Mouse (Mus musculus) thymus, postnatal 36 days (tissue): ENCODE results near the gene Ift88.
A peak's percentile ranks its signal among the peaks of the same experiment; 100 is the strongest.
"Not testable (repeated sequence)": the region's sequence is repeated elsewhere in the genome, so short reads cannot be mapped to it uniquely, and the experiment has no call there.

Experiments used
- DNase-seq, 2 experiments: peaks; one replicate each; pipeline ENCODE4 v3.0.0; 2022; ENCODE audit warnings: mixed read lengths in 2 of 2

Gene Ift88

GRCm38 (mm10) chr14:57459883-57460282 lies 36.0 kb downstream of the Ift88 start:
- no peak for DNase-seq

GRCm38 (mm10) chr14:57460326-57460725 lies 36.5 kb downstream of the Ift88 start:
- DNase-seq = not testable (repeated sequence)

GRCm38 (mm10) chr14:57462871-57463270 lies 39.0 kb downstream of the Ift88 start:
- no peak for DNase-seq

GRCm38 (mm10) chr14:57475057-57475456 lies 51.2 kb downstream of the Ift88 start:
- no peak for DNase-seq

GRCm38 (mm10) chr14:57482262-57482661 lies 58.4 kb downstream of the Ift88 start:
- no peak for DNase-seq

GRCm38 (mm10) chr14:57484183-57484582 lies 60.3 kb downstream of the Ift88 start:
- DNase-seq = no peak

- no peak for DNase-seq
Observed at GRCm38 (mm10) chr14:57489696-57490095, 65.8 kb downstream of the Ift88 start.

GRCm38 (mm10) chr14:57493840-57494239 lies 70.0 kb downstream of the Ift88 start:
- DNase-seq = no peak

GRCm38 (mm10) chr14:57503729-57504128 lies 79.9 kb downstream of the Ift88 start:
- DNase-seq = no peak

GRCm38 (mm10) chr14:57509554-57509953 lies 85.7 kb downstream of the Ift88 start:
- DNase-seq = no peak

- no peak for DNase-seq
Observed at GRCm38 (mm10) chr14:57515156-57515762, 91.4 kb downstream of the Ift88 start.

- DNase-seq = no peak
Observed at GRCm38 (mm10) chr14:57517001-57517400, 93.1 kb downstream of the Ift88 start.

GRCm38 (mm10) chr14:57523762-57524161 lies 99.9 kb downstream of the Ift88 start:
- DNase-seq = no peak

- peak in 1 of 2 experiments; percentile 19 for DNase-seq
Observed at GRCm38 (mm10) chr14:57524671-57525387, 101.0 kb downstream of the Ift88 start, which contains the start of gene Il17d. Gene Il17d (plus strand): TSS chr14:57524777.

- DNase-seq = peak; percentile 44 to 62
Observed at GRCm38 (mm10) chr14:57525388-57526049, 101.7 kb downstream of the Ift88 start.

- no peak for DNase-seq
Observed at GRCm38 (mm10) chr14:57526050-57526623, 102.3 kb downstream of the Ift88 start.

- no peak for DNase-seq
Observed at GRCm38 (mm10) chr14:57527122-57527521, 103.3 kb downstream of the Ift88 start.

- DNase-seq = no peak
Observed at GRCm38 (mm10) chr14:57527598-57527997, 103.7 kb downstream of the Ift88 start.

- no peak for DNase-seq
Observed at GRCm38 (mm10) chr14:57529086-57529785, 105.4 kb downstream of the Ift88 start.

GRCm38 (mm10) chr14:57529786-57530515 lies 106.1 kb downstream of the Ift88 start:
- no peak for DNase-seq

- no peak for DNase-seq
Observed at GRCm38 (mm10) chr14:57532577-57532976, 108.7 kb downstream of the Ift88 start.

GRCm38 (mm10) chr14:57533214-57533613 lies 109.4 kb downstream of the Ift88 start:
- DNase-seq = peak; percentile 24 to 26
